Mouse (Mus musculus) forebrain, embryonic 15.5 days (tissue): ENCODE data around the gene Ints1. TPM values are rescaled to one million over a fixed set of nuclear protein-coding genes. Genes with fewer than 3 reads are reported as not detected.

Experiments
- ATAC-seq: fragments of 200-750 bp; cut with Nextera tagmentation; replicated peaks from 2 replicates; pipeline ENCODE4 v1.8.0; 2017; ENCODE audit warnings: mild to moderate bottlenecking, moderate TSS enrichment, moderate library complexity
- H3K27ac ChIP-seq: fragments of 300-500 bp; sonication (generic); replicated peaks from 2 replicates; pipeline ENCODE4 v1.5.1; 2015; ENCODE audit warnings: mild to moderate bottlenecking, inconsistent platforms
- H3K27me3 ChIP-seq: fragments of 300-500 bp; sonication (generic); 2 replicates; pipeline ENCODE4 v1.6.1; 2015; ENCODE audit warnings: inconsistent platforms
- H3K36me3 ChIP-seq: fragments of 300-500 bp; sonication (generic); 2 replicates; pipeline ENCODE4 v1.6.1; 2015; ENCODE audit warnings: mild to moderate bottlenecking, inconsistent platforms
- H3K4me1 ChIP-seq: fragments of 300-500 bp; sonication (generic); 2 replicates; pipeline ENCODE4 v1.6.1; 2015; ENCODE audit warnings: inconsistent platforms
- H3K4me2 ChIP-seq: fragments of 300-500 bp; sonication (generic); replicated peaks from 2 replicates; pipeline ENCODE4 v1.6.1; 2015; ENCODE audit warnings: mild to moderate bottlenecking, inconsistent platforms
- H3K4me3 ChIP-seq: fragments of 300-500 bp; sonication (generic); 2 replicates; pipeline ENCODE4 v1.5.1; 2015; ENCODE audit warnings: mild to moderate bottlenecking, inconsistent platforms
- H3K9ac ChIP-seq: fragments of 300-500 bp; sonication (generic); replicated peaks from 2 replicates; pipeline ENCODE4 v1.6.1; 2015; ENCODE audit warnings: mild to moderate bottlenecking, inconsistent platforms
- H3K9me3 ChIP-seq: fragments of 300-500 bp; sonication (generic); 2 replicates; pipeline ENCODE4 v1.6.1; 2016; ENCODE audit warnings: inconsistent platforms
- WGBS: fragments of 180-500 bp; shearing (Covaris S2); methylation state at CpG from one replicate; pipeline ENCODE4 v1.1.7; 2015; ENCODE audit warnings: mixed read lengths; 5-methylcytosine and 5-hydroxymethylcytosine counted together
- polyA plus RNA-seq: library from polyadenylated mRNA; unstranded; fragments of >200 nt; fragmentation: Nextera tagmentation; extraction: Ambion mirVana; gene quantifications from 2 replicates; pipeline ENCODE4 v1.2.1, GENCODE M21; 2015

Ints1 gene
- polyA plus RNA-seq, 1 experiment from 2014 or later = 27.1 TPM

GRCm38 (mm10) chr5:139726186-139726585 is 49.3 kb downstream of the Ints1 start:
- Histone ChIP-seq H3K4me2 (no peak overlapping the region), H3K9ac (no peak overlapping the region), H3K27me3 (no peaks in the 10 kb centered on the region), H3K27ac (no peak overlapping the region), H3K36me3 (no peaks in the 10 kb centered on the region), H3K4me3 (no peak overlapping the region), H3K4me1 (peaks cover 6% of the 10 kb centered on the region; the same call in 1 of the 2 replicates), H3K9me3 (no peaks in the 10 kb centered on the region)
- no peak for ATAC-seq
- 90% methylated on average over 3 of the region's 3 CpGs for WGBS

- no peak overlapping the region for H3K4me3 ChIP-seq
- H3K27me3 ChIP-seq = no peaks in the 10 kb centered on the region
- no peak overlapping the region for H3K9ac ChIP-seq
- 62% methylated on average over 10 of the region's 10 CpGs for WGBS
- H3K27ac ChIP-seq = no peak overlapping the region
- H3K9me3 ChIP-seq = no peaks in the 10 kb centered on the region
- no peak overlapping the region for H3K4me2 ChIP-seq
- H3K4me1 ChIP-seq = no peaks in the 10 kb centered on the region
- ATAC-seq = no peak
- no peaks in the 10 kb centered on the region for H3K36me3 ChIP-seq
These were observed 50.9 kb downstream of the Ints1 start for GRCm38 (mm10) chr5:139724336-139725116.

GRCm38 (mm10) chr5:139723113-139723512 is 52.4 kb downstream of the Ints1 start:
- Histone ChIP-seq H3K4me2 (no peak overlapping the region), H3K9ac (no peak overlapping the region), H3K9me3 (no peaks in the 10 kb centered on the region), H3K27me3 (no peaks in the 10 kb centered on the region), H3K4me3 (no peak overlapping the region), H3K36me3 (no peaks in the 10 kb centered on the region), H3K27ac (no peak overlapping the region), H3K4me1 (no peaks in the 10 kb centered on the region)
- ATAC-seq = no peak
- WGBS = 86% methylated on average over 9 of the region's 9 CpGs

GRCm38 (mm10) chr5:139722709-139723108 is 52.8 kb downstream of the Ints1 start:
- Histone ChIP-seq H3K4me1 (no peaks in the 10 kb centered on the region), H3K36me3 (no peaks in the 10 kb centered on the region), H3K4me2 (no peak overlapping the region), H3K9ac (no peak overlapping the region), H3K4me3 (no peak overlapping the region), H3K9me3 (no peaks in the 10 kb centered on the region), H3K27ac (no peak overlapping the region), H3K27me3 (no peaks in the 10 kb centered on the region)
- WGBS = 69% methylated on average over 6 of the region's 6 CpGs
- no peak for ATAC-seq

GRCm38 (mm10) chr5:139718949-139719348 is 56.5 kb downstream of the Ints1 start:
- 72% methylated on average over 7 of the region's 7 CpGs for WGBS
- no peaks in the 10 kb centered on the region for H3K36me3 ChIP-seq
- H3K4me3 ChIP-seq = no peak overlapping the region
- no peaks in the 10 kb centered on the region for H3K4me1 ChIP-seq
- no peak overlapping the region for H3K4me2 ChIP-seq
- ATAC-seq = no peak
- no peak overlapping the region for H3K9ac ChIP-seq
- H3K9me3 ChIP-seq = no peaks in the 10 kb centered on the region
- no peaks in the 10 kb centered on the region for H3K27me3 ChIP-seq
- H3K27ac ChIP-seq = no peak overlapping the region

- 66% methylated on average over 6 of the region's 6 CpGs for WGBS
- no peak overlapping the region for H3K4me2 ChIP-seq
- no peaks in the 10 kb centered on the region for H3K27me3 ChIP-seq
- H3K36me3 ChIP-seq = no peaks in the 10 kb centered on the region
- ATAC-seq = no peak
- no peak overlapping the region for H3K9ac ChIP-seq
- H3K9me3 ChIP-seq = no peaks in the 10 kb centered on the region
- no peaks in the 10 kb centered on the region for H3K4me1 ChIP-seq
- no peak overlapping the region for H3K4me3 ChIP-seq
- no peak overlapping the region for H3K27ac ChIP-seq
These were observed 56.9 kb downstream of the Ints1 start for GRCm38 (mm10) chr5:139718540-139718939.

GRCm38 (mm10) chr5:139717723-139718122 is 57.8 kb downstream of the Ints1 start:
- WGBS = 96% methylated on average over 2 of the region's 2 CpGs
- Histone ChIP-seq H3K4me3 (no peak overlapping the region), H3K27ac (no peak overlapping the region), H3K9me3 (no peaks in the 10 kb centered on the region), H3K4me1 (no peaks in the 10 kb centered on the region), H3K27me3 (no peaks in the 10 kb centered on the region), H3K36me3 (no peaks in the 10 kb centered on the region), H3K9ac (no peak overlapping the region), H3K4me2 (no peak overlapping the region)
- no peak for ATAC-seq

- Histone ChIP-seq H3K9me3 (no peaks in the 10 kb centered on the region), H3K9ac (no peak overlapping the region), H3K4me2 (no peak overlapping the region), H3K4me3 (no peak overlapping the region), H3K27ac (no peak overlapping the region), H3K36me3 (no peaks in the 10 kb centered on the region; the same call in 1 of the 2 replicates), H3K4me1 (no peaks in the 10 kb centered on the region), H3K27me3 (0 out of 2 replicates have a peak, but pooled peaks cover 3% of the 10 kb centered on the region)
- ATAC-seq = no peak
- WGBS = 70% methylated on average over 10 of the region's 10 CpGs
These were observed 69.0 kb downstream of the Ints1 start for GRCm38 (mm10) chr5:139706496-139706895.

GRCm38 (mm10) chr5:139702905-139703304 is 72.6 kb downstream of the Ints1 start:
- Histone ChIP-seq H3K4me3 (no peak overlapping the region), H3K27ac (no peak overlapping the region), H3K4me2 (no peak overlapping the region), H3K27me3 (peaks cover 13% of the 10 kb centered on the region; the same call in 1 of the 2 replicates), H3K9ac (no peak overlapping the region), H3K4me1 (no peaks in the 10 kb centered on the region), H3K9me3 (no peaks in the 10 kb centered on the region), H3K36me3 (no peaks in the 10 kb centered on the region)
- WGBS = 56% methylated on average over 2 of the region's 2 CpGs
- no peak for ATAC-seq

GRCm38 (mm10) chr5:139702236-139702635 is 73.2 kb downstream of the Ints1 start:
- Histone ChIP-seq H3K27ac (no peak overlapping the region), H3K36me3 (no peaks in the 10 kb centered on the region), H3K4me2 (no peak overlapping the region), H3K9me3 (no peaks in the 10 kb centered on the region), H3K27me3 (peaks cover 20% of the 10 kb centered on the region), H3K4me1 (no peaks in the 10 kb centered on the region), H3K4me3 (no peak overlapping the region), H3K9ac (no peak overlapping the region)
- no peak for ATAC-seq
- 89% methylated on average over 10 of the region's 10 CpGs for WGBS
